Comparison of ENCODE assay signal across 9 mouse cellular contexts in the genomic region with DNA sequence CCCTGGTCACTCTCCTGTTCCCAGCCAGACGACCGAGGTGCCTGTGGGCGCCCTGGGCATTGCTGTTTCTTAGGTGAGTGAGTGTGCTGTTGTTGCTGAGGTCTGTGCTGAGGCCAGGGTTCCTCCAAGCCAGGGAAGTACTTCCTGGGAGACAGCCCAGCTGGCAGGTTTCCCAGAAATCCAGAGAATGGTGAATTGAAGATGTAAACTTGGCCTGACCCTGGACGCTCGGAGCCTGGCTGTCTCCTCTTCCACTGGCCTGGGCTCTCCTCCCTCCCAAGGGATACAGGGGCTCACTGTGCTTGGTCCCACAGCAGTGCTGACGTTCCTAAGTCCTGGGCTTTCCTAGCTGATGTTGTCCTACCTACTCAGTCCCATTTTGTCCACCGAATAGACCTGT. TPM values are rescaled to one million over a fixed set of nuclear protein-coding genes. Genes with fewer than 3 reads are reported as not detected.
DNase-seq lines count a peak whose midpoint lies in the region; ATAC-seq lines count a peak whose summit lies in the region.
"Had no signal": no experiment of that assay in that cellular context is flagged by ENCODE, and none has a peak within 500 bp of the region (broad histone marks: within the 10 kb centered on the region; RNA-seq: fewer than 3 reads in every experiment).

No protein-coding gene starts in this region.

- H3K9ac ChIP-seq in forebrain, embryonic 14.5 days (ENCODE audit: low read length), result no peak overlapping the region
- H3K9ac ChIP-seq in forebrain, embryonic 15.5 days (replicated peaks), result no peak overlapping the region

- no peaks in the 10 kb centered on the region for H3K27me3 ChIP-seq in forebrain, embryonic 14.5 days (replicated peaks; ENCODE audit: control insufficient read depth, insufficient read depth, low read length)
- no peaks in the 10 kb centered on the region for H3K27me3 ChIP-seq in forebrain, embryonic 15.5 days

- no peak overlapping the region for H3K4me2 ChIP-seq in forebrain, embryonic 14.5 days (ENCODE audit: low read length)
- no peak overlapping the region for H3K4me2 ChIP-seq in forebrain, embryonic 15.5 days (replicated peaks)

- H3K36me3 ChIP-seq in forebrain, embryonic 14.5 days (ENCODE audit: control insufficient read depth, insufficient read depth, low read length), result no peaks in the 10 kb centered on the region
- no peaks in the 10 kb centered on the region for H3K36me3 ChIP-seq in forebrain, embryonic 15.5 days

- WGBS in forebrain, embryonic 14.5 days, result 51% methylated on average over 7 of the region's 7 CpGs
- WGBS in forebrain, embryonic 15.5 days, result 52% methylated on average over 7 of the region's 7 CpGs

- H3K9me3 ChIP-seq in forebrain, embryonic 14.5 days (replicated peaks; ENCODE audit: control insufficient read depth, low read length), result no peaks in the 10 kb centered on the region
- H3K9me3 ChIP-seq in forebrain, embryonic 15.5 days, result no peaks in the 10 kb centered on the region

- H3K27ac ChIP-seq in forebrain, embryonic 14.5 days (ENCODE audit: low read depth, low read length), result no peak overlapping the region
- no peak overlapping the region for H3K27ac ChIP-seq in forebrain, embryonic 15.5 days (replicated peaks)
- H3K27ac ChIP-seq: kidney, postnatal 0 days had no signal

- H3K4me3 ChIP-seq in forebrain, embryonic 14.5 days (ENCODE audit: low read depth, low read length), result no peak overlapping the region
- no peak overlapping the region for H3K4me3 ChIP-seq in forebrain, embryonic 15.5 days

- ATAC-seq in forebrain, embryonic 14.5 days, result 0 out of 2 replicates have a peak, but pooled peaks have one; percentile 3
- no peak for ATAC-seq in forebrain, embryonic 15.5 days (replicated peaks)

- peak; percentile 51 for DNase-seq in forebrain, embryonic 14.5 days (ENCODE audit: low spot score)
- peak; percentile 37 for DNase-seq in urinary bladder, adult 2 months (ENCODE audit: low spot score)
- DNase-seq in urinary bladder, postnatal 10 days (ENCODE audit: low spot score), result no peak
- DNase-seq in kidney, postnatal 10 days, result peak; percentile 82
- peak; percentile 69 for DNase-seq in skeletal muscle tissue, adult 2 months (ENCODE audit: low read depth, low spot score)
- no peak for DNase-seq in right cerebral cortex, postnatal 14 days
- no peak for DNase-seq in right cerebral cortex, postnatal 36 days (ENCODE audit: low spot score in 2 of 2)

- H3K4me1 ChIP-seq in forebrain, embryonic 14.5 days (ENCODE audit: control insufficient read depth, insufficient read depth, low read length), result no peaks in the 10 kb centered on the region
- peaks cover 13% of the 10 kb centered on the region for H3K4me1 ChIP-seq in forebrain, embryonic 15.5 days

RNA-seq across cellular contexts. Expression of a gene that starts 25.1 kb away (rescaled TPM):
- 1.1 and 2.5 TPM in 2 replicates for polyA plus RNA-seq in forebrain, embryonic 14.5 days (2014; fragmentation: Nextera tagmentation; extraction: Ambion mirVana)
- 2.1 and 2.2 TPM in 2 replicates for polyA plus RNA-seq in forebrain, embryonic 15.5 days (2015; fragmentation: Nextera tagmentation; extraction: Ambion mirVana)
- 22.0 and 22.1 TPM in 2 replicates for polyA plus RNA-seq in urinary bladder, adult 2 months (2012; rRNA removed)

RNA-seq across cellular contexts. Expression of a gene that starts 26.2 kb away (rescaled TPM):
- polyA plus RNA-seq in forebrain, embryonic 14.5 days (2014; fragmentation: Nextera tagmentation; extraction: Ambion mirVana), result 0.17 and 0.22 TPM in 2 replicates
- polyA plus RNA-seq in forebrain, embryonic 15.5 days (2015; fragmentation: Nextera tagmentation; extraction: Ambion mirVana), result 0.15 and 0.17 TPM in 2 replicates
- 1.6 and 2.3 TPM in 2 replicates for polyA plus RNA-seq in urinary bladder, adult 2 months (2012; rRNA removed)

Comparison
In these comparisons a context has a peak if more than half of its experiments do, and no peak if none do; other contexts are left out.
1. DNase-seq: peak in forebrain, embryonic 14.5 days (single experiment), urinary bladder, adult 2 months (single experiment), kidney, postnatal 10 days (single experiment) and skeletal muscle tissue, adult 2 months (single experiment); none in urinary bladder, postnatal 10 days (single experiment), right cerebral cortex, postnatal 14 days (single experiment) and right cerebral cortex, postnatal 36 days (0 of 2).